Mouse (Mus musculus): ENCODE measurements around the gene Lrrk1.
A peak's percentile ranks its signal among the peaks of the same experiment; 100 is the strongest.

Lrrk1 gene

DNA sequence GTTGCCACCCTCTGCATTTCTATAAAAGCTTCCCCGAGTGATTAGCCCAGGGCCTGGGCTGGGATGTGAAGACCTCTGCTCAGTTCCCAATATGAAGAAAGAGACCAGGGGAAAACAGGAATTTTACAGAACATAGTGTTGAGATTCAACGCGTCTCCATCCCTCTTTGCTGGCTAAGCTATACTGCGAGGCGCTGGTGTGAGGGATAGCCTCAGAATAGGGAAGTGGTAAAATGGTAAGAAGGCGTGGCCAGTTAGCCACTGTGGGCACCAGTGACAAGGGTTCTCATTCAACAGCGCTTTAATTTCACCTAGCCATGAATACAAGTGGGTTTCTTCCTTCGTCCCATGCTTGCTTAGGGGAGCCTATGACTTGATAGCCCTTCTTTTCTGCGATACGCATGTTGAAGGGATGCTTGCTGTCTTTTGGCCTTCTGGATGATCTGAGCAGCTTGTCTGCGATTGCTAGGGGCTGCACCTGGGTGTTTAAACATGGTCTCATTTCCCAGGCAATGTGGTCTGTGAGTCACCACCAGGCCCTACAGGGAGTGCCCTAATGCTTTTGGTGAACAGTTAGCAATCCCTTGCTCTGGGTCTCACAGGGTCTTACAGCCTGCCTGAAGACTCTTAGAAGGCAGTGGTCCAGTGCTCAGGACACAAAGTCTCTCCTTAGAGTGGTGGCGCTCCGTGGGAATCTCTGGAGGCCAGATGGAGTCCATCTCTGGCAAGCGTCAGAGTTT lies 84.1 kb downstream of the Lrrk1 start:
- no peak for DNase-seq (ENCODE audit: low read depth, low spot score)

DNA sequence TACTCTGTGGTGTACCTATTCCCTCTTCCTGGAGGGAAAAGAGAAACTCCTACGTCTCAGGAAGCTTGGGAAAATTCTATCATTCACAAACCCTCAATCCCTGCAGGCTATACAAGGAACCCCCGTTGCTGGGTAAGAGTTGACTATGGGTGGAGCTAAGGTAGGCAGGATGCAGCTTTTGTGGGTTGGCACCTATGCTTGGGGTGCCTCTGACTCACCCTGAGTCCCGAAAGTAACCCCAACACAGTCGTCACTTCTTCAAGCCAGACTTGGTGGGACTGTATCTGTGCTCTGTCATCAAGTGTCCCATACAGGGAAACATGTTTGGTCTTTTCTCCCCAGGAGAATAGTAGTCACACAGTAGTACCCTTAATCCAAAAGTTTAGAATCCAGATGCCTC lies 86.7 kb downstream of the Lrrk1 start:
- no peak for DNase-seq (ENCODE audit: low read depth, low spot score)

DNA sequence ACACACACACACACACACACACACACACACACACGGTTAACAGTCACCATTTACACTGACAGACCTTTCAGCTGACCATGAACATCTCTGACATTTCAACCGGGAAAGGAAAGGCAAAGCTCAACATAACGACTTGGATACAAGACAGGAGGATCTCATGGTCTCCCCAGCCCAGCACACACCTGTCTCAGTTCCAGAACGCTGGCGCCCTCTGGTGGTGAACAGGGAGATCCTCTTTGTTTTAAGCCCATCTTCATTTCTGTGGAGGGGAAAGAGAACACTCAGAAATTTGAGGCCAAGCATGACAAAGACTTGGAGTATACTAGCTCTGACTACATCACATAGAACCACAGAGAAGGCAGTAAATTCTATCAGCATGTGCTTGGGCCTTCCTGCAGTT lies 87.5 kb downstream of the Lrrk1 start:
- DNase-seq (ENCODE audit: low read depth, low spot score), result peak; percentile 85

DNA sequence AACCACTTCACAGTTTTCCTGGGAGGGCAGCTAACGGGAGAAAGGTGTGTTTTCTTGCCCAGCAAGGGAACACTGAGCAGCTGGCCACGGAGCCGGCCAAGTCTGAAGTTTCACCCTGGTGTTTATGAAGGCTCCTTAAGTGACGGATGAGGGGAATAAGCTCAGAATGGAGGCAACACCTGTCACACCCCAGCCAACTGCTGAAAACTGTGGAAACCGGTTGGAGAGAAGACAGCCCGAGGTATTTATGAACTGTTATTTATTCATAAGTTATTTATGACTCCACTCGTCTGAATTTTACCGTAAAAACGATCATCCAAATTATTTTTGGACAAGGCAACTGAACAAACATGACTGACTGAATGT lies 90.5 kb downstream of the Lrrk1 start:
- no peak for DNase-seq (ENCODE audit: low read depth, low spot score)

DNA sequence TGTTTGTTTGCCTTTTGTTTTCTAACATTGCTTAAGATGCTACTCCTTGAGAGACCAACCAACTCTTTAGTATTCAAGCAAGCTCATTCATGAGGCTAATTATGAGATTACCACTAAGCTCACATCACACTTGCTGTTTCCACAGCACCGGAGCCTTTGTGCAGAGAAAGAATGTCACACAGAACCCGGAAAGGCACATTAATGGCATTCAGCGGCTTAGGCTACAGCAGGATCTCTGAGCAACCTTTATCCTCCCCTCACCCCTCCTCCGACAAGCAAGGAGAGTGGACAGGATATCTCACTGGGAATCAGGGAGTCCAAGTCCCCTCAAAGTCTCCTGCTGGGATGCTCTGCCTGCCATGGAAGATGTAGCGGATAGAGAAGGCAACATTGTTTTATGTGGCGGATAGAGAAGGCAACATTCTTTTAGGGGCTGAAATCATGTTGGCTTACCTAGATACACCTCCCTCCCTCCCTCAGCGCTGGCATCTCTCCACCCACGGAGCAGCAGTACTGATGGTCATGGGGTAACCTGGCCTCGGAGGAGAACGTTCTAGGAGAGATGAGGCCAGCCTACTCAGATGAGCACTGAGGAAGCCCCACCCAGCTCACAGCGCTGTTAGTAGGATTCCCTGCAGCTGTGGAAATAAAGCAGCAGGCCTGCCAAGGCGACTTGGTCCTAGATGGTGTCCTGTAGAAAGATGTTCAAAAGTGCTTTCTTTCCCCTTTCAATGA lies 91.1 kb downstream of the Lrrk1 start:
- no peak for DNase-seq (ENCODE audit: low read depth, low spot score)

DNA sequence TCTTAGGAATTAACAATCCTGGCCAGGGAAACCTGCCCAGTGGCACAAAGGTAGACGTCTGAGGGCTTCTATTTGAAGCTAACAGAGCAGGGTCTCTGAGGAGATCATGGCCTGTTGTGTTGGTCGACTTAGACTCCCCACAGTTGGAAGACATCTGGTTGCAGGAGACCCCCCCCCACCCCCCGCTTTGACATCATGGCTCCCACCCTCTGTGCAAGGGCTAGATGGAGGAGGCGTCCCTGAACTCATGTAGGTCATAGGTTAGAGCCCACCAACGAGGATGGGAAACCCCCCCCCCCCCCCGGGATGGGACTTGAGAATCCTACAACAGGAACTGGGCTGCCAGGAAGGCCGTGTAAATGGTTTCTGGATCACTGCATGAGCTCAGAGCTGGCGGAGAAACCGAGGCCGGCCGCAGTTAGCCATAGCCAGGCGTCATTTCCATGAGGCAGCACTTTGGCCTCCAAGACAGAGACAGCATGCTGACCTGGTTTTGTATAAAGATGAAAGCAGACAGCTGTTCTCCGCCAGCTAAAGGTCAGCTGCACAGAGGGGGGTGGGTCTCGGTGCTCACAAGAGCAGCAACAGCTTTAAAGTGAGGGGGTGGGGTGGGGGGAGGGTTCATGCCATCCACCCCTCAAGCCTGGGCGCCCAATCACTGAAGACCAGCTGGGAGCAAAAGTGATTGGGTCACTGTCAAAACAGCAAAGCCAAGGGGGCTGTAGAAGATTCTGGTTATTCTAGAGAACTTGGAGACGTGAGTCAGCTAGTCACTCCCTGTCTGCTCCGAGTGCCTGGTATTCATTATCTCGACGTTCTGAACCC lies 95.4 kb downstream of the Lrrk1 start:
- peak; percentile 79 for DNase-seq (ENCODE audit: low read depth, low spot score)

DNA sequence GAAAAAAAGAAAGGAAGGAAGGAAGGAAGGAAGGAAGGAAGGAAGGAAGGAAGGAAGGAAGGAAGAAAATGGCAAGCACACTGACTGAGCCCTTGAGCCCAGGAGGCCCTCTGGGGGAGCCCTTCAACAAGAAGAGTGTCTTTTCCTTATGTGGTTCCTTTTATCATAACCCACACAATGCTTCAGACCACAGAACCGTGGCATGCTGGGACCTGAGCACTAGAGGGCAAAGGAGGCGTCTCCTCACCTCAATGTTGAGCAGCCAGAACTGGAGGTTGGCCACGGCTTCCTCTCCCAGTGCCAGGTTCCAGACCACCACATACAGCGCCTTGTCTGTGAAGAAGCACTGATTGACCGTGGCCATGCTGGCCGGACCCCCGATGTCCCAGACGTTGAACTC lies 96.1 kb downstream of the Lrrk1 start:
- no peak for DNase-seq (ENCODE audit: low read depth, low spot score)

DNA sequence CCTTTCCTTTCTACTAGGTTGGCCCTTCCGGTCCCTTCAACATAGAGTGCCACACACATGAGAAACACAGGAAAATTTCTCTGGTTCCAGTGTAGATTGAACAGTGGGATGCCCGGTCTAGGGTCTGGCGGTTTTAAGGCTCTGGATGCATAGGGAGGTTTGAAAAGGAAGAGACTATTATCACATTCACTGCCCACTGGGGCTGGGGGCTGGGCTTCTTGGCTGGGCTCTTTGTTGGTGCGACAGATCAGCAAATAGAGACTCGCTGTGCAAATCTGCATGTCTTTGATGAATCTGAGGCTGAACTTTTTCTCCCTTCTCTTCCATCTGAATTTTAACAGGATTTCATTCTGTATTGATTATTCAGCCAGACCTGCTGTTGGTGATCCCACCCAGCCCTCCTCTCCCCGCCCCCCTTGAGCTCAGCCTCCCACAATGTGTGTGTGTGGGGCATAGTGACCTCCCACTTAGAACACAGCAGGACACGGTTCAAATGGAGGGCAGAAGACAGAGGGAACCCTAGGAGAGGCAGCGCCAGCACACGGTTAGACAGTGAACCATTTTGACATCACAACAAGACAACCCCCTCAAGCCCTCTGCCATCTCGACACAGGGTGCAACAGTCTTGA lies 105.1 kb downstream of the Lrrk1 start:
- peak; percentile 66 for DNase-seq (ENCODE audit: low read depth, low spot score)

DNA sequence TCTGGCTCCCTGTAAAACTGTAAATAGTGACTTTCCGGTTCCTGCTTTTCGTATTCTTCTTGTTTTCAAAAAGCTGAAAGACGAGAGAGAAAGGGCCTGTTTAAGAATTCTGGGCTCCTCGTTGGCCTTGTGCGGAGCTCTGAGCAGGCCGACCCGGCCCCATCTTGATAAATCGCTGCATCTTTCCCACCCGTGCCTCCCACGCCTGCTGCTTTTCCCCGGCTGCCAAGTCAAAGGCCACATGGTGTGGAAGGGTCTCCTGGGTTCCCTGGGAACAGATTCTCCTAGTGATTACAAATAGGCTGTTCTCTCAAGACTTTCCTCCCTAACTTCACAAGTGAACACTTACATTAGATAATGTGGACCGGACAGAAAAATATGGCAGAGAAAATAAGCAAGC lies 105.9 kb downstream of the Lrrk1 start:
- DNase-seq (ENCODE audit: low read depth, low spot score), result no peak

DNA sequence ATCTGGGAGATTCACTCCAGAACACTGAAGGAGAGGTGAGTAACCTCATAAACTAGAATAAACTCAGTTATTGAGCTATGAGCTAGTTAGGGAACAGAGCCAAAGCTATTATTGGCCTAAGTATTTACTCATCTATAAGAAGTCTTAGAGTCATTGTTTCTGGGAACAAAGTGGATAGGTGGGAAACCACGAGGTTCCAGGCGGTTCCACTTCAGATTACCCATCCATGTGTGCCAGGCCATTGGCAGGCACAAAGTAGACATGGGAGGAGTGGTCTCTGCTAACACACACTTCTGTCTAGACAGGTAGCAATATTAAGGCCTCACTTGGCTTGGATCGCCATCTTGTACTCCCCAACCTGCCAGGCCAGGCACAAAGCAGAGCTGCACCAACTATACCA lies 110.1 kb downstream of the Lrrk1 start:
- DNase-seq (ENCODE audit: low read depth, low spot score), result no peak

DNA sequence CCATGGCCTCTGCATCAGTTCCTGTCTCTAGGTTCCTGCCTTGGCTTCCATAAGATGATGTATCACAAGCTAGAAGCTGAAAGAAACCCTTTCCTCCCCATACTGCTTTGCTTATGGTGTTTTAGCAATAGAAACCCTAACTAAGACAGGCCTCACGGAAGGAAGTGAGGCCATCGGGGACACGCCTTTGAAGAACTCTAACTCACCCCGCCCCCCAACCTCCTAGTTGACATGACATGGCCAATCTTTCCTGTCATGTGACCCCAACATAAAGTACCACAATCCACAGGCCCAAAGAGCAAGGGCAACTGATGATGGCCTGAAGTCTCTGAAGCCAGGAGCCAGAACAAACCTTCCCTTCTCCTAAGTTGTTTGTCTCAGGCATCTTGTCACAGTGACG lies 114.7 kb downstream of the Lrrk1 start:
- no peak for DNase-seq (ENCODE audit: low read depth, low spot score)

DNA sequence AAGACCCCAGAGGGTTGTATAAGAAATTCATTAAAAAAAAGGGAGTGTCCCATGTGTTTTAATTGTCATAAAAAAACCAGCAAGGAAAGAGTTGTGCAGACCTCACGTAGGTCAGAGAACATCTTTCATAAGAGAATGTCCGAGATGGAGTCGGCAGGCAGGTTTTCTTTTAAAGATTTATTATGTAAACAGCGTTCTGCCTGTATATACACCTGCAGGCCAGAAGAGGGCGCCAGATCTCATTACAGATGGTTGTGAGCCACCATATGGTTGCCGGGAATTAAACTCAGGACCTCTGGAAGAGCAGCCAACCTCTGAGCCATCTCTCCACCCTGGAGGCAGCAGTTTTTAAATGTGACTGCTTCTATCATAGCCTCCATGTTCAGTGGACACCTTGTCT lies 116.9 kb downstream of the Lrrk1 start:
- DNase-seq (ENCODE audit: low read depth, low spot score), result no peak

DNA sequence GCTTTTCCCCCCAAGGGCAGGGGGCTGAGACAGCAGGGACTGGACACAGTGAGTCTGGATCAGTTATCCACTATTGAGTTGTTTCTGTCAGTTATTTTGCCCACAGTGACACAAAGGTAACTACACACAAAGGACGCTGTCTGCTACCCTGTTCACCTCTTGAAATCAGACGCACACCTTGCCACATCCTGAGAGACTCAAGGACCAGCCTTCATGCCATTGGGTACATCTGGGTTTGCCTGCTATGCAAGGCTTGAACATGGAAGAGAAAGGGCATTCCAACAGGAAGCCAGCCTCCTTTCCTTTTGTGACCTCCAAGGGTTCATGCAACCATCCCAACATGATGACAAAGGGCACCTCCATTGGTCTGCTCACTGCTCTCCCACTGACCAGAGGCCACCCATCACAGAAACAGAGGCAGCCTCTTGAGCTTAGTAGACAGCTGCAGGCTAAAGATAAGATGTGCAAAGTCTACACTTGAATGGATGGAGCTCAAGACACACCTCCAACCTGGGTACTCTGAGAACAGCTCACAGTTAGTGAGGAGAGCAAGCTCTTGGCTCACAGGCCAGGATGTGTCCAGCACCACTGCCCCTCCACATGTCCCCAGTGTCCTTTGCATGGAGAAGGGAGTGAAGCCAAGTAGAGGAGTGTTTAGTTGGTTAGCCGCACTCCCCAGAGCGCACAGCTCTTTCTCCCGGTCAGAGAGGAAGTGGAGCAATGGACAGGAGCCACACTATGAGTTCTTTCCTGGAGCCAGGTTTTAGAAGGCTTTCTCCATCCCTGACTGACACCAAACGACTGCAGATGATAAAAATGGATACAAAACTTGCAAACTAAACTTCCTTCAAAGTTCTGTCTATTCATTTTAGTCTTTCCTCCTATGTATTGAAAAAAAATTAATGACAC lies 121.0 kb downstream of the Lrrk1 start:
- no peak for DNase-seq (ENCODE audit: low read depth, low spot score)

DNA sequence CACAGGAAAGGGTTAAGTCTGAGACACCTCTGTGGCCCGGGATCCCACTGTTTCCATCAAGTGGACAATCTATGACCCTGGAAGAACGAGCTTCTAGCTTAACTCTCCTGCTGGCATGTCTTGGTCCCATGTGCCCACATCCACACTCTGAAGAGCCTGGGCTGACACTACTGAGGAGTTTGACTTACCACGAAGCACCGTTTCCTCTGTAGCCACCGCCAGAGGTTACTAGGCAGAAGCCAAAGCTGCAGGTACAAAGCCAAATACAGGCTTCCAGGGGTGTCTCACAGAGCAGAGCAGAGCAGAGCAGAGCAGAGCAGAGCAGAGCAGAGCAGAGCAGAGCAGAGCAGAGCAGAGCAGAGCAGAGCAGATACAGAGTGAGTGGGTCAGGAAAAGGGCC lies 124.7 kb downstream of the Lrrk1 start:
- DNase-seq (ENCODE audit: low read depth, low spot score), result no peak

DNA sequence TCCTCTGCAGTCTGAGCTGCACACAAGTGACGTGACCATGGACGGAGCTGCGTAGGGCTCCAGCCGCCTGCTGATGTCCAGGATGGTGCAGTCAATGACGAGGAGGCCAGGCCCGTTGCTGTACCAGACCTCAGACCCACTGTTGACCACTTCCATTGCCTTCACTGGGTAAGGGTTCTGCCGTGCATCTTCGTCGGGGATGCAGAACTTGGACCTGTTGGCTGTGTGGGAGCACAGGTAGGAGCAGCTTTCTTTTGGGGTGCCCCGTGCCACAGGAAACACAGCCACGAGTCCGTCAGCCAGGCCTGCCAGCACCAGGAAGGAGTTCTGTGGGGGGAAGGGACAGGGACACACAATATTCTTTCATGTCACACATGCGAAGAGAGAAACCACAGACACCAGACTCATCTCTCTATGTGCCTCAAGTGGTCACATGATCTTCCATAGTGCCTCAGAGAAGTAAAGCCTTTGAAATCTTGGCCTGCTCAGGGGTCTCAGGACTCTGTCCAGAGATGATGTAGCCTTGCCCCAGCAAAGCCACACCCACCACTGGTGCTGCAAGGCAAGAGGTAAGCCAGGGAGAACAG lies 125.5 kb downstream of the Lrrk1 start:
- DNase-seq (ENCODE audit: low read depth, low spot score), result no peak

DNA sequence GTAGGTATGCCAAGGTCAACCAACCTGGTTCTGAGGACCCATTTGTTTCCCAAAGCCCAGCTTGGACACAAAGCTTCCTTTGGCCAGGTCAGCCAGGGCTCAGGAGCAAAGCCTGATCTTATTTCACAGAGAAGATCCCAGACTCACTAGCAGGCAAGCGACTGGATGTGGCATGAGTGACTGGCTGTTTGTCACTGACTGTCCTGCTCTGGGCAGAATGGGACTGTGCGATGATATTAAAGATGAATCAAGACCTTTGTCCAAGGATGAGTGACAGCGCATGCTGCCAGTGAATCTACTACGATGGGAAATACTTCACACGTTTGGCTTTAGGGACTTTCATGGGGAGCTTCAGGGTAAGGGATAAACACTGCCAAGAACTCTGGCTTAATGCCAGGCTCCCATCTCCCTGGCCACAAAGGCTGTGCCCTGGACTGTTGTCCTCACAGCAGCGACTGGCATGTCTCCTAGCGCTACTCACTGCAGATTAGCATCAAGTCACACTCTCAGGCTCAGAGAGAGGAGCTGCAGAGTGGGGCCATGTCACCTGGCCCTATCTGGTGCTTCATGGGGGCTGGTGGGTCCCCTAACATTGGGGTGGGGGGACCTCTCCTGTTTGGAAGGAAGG lies 127.3 kb downstream of the Lrrk1 start:
- DNase-seq (ENCODE audit: low read depth, low spot score), result no peak

DNA sequence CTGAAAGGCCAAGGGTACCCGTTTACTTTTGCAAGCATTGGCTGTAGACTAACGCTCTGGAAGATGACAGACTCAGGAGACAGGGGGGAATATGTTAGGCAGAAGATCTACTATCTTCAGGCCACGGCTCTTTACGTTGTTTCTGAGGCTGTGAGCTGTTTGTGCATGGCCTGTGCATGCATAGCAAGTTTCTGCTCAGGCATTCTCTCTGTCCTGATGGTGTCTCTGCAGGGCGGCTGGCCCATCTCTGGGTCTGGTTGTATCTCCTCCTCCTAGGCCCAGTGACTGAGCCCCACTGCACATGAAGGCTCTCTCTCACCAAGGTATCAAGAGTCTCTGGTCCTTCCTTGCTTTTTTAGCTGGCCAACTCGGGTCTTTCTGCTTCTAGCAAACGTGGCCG lies 127.9 kb downstream of the Lrrk1 start:
- no peak for DNase-seq (ENCODE audit: low read depth, low spot score)

DNA sequence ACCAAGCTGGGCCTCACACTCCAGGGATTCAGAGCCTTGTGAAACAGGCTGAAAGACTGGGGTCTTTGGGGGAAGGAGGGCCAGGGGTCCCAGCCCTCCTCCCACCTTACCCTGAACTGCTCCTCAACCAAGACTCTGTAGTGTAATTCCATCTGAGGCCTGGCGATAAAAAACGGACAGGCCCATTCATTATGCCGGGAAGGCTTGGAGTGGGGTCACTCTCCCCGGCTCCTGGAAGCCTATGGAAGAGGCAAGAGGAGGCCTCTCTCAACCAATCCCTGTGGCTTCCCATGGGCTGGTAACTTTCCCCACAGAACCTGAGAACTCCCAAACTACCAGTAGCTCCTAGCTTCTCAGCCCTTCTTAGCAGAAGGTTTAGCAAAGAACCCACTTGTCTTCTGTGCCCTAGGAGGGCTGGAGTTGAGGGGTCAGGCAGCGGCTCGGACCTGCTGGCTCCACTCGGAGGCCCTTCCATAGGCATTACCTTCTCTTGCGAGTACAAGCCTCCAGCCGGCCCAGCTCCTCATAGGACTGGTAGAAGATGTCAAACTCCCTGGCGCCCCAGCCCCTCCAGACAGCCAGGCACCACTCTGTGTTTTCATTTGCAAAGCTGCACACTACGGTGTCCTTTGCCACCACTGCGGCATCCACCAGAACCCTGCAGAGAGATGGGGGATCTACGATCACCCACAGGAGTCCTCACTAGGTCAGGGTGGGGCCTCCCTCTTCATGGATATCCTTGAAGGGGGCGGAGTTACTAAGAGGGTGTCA lies 128.5 kb downstream of the Lrrk1 start:
- DNase-seq (ENCODE audit: low read depth, low spot score), result no peak

DNA sequence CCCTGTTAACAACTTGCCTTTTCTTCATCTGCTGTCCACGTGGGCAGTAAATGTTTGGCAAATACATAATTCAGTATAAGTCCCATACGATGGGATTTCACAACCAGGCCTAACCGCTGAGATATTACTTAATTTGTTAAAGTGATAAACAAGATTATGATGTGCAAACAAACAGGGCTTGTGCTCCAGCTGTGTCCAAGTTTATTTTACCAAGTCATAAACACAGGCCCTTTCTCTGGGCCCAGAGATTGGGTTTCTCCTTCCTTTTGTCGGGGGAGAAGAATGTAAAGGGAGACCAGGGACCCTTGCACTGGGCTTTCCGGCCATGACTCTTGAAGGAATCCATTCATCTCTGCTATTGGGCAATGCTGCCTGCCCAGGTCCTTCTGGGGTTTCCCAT lies 129.2 kb downstream of the Lrrk1 start:
- DNase-seq (ENCODE audit: low read depth, low spot score), result no peak
